Mouse (Mus musculus): Measurements from ENCODE around the gene Cyp4x1.
"Not testable (repeated sequence)": the region's sequence is repeated elsewhere in the genome, so short reads cannot be mapped to it uniquely, and the experiment has no call there.

Gene Cyp4x1

DNA sequence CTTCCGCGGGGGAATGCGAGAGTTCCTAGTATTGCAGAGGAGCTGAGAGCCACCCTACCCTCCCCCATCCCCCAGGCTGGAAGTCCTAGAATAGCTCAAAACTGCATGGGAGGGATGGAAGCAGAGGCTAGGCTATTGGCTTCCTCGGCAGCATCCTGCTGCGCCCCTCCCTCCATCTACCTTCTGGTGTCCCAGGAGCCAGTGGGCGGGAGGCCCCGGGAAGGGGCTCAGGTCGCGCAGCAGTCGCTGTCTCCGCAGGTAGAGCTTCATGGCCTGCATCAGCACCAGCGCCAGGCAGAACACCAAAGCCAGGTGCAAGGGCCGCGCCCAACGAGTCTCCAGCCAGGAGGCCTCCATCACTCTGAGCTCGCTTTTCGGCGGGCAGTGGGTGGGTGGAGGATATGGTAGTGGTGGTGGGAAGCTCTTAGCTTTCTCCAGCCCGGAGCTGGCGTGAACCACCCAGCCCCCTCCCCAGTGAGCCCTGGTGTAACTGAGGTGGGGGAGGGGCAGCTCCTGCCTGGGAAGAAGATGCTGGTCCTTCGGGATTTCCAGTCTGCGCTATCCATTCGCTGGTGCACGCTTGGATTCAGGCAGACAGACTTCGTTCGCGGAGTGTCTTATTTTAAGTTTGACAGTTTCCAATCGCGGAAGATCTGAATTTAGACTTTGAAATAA lies at the start of gene Cyp4x1:
Cyp4x1 (minus strand) TSS at position 661 of the 675 bp plus-strand sequence.
- DNase-seq, result no peak

GRCm38 (mm10) chr4:115176201-115176600 lies 42.1 kb upstream of the Cyp4x1 start:
- not testable (repeated sequence) for DNase-seq

GRCm38 (mm10) chr4:115174694-115175353 lies 40.7 kb upstream of the Cyp4x1 start:
- DNase-seq, result no peak

DNA sequence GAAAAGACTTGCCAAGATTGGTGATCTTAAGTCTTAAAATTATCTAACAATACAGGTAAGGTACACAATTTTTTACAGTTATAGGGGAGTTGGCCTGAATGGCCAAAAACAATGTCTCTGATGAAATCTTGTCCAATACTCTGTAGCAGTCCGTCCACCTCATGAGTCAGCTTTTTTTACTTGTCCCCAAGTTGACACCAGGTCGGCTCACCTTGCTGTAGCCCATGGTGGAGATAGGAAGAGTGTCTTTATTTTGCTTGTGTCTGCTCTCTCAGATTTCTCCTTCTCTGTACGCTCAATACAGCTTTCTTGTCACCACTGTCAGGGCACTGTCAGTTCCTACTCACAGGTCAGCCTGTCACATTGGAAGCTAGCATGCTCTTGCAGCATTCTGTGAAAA lies 24.9 kb upstream of the Cyp4x1 start:
- not testable (repeated sequence) for DNase-seq

DNA sequence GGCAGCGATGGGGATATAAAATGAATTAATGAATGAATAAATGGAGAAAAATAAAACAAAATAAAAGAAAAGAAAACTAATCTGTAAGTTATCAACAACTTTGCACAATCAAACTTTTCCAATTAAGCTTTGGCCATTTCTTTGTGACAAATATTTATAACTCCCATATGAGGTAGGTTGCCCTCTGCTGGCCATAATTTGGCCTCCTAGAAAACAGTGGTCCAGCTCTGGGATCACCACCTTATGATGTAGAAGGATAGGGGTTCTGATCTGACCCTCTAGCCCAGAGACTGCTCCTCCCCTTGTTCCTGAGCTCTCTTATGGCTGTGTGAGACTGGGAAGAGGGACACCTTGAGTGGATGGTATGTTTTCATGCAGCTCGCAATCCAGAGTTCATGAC lies 20.6 kb upstream of the Cyp4x1 start:
- DNase-seq, result no peak

DNA sequence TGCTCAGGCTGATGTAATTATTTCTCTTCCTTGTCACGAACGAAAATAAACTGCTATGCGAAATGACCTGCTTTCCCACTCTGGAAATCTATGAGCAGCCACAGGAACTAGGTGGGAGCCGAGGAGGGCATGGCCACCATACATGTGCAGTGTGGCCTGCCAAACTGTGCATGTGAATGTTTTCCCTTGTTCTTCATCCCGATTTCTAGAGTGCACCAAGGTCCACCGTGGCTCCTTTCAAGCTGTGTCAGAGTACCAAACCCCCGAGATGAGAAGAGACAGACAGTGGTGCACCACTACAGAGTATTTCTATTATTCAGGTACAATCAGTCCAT lies 182 bp upstream of the Cyp4x1 start:
- no peak for DNase-seq

DNA sequence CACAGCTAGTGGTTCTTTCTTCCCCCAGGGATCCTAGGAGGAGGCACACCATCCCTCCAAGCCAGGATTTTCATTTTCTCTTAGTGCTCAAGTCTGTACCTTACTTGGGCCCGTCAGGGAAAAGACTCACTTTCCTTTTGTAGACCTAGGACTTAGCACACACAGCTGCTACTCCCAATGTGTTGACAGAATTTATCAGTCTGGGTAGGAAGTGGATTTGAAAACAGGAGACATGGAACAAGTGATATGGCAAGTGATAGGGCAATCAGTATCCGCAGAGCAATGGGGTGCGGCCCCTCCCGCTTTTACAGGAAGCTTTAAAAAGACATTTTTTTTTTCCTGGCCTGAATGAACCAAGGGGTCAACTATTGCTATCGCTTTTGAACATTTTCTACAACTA lies 996 bp downstream of the Cyp4x1 start:
- no peak for DNase-seq

- DNase-seq, result no peak
Measured at GRCm38 (mm10) chr4:115124713-115125112, 9.4 kb downstream of the Cyp4x1 start.

DNA sequence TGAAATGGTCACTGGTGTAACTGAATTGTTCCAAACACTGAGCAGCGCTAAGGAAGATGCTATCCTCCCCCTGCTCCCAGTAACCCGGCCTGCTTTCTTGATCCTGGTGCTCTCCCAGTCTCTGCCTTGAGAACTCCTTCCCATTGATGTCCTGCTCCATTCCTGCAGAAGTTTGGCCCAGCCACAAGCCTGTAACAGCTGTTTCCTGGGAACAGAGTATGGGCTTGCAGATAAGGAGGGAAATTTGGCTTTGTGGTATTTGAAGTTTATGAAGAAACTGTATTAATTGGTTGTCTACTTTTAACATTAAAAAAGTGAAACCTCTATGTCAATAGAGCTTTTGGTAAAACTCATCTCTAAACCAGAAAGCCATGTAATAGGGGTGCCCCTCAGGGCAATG lies 10.6 kb downstream of the Cyp4x1 start:
- DNase-seq, result no peak

- DNase-seq, result no peak
Measured at GRCm38 (mm10) chr4:115121608-115122007, 12.5 kb downstream of the Cyp4x1 start.

- no peak for DNase-seq
Measured at GRCm38 (mm10) chr4:115121162-115121561, 12.9 kb downstream of the Cyp4x1 start.

GRCm38 (mm10) chr4:115119642-115120041 lies 14.4 kb downstream of the Cyp4x1 start:
- no peak for DNase-seq

DNA sequence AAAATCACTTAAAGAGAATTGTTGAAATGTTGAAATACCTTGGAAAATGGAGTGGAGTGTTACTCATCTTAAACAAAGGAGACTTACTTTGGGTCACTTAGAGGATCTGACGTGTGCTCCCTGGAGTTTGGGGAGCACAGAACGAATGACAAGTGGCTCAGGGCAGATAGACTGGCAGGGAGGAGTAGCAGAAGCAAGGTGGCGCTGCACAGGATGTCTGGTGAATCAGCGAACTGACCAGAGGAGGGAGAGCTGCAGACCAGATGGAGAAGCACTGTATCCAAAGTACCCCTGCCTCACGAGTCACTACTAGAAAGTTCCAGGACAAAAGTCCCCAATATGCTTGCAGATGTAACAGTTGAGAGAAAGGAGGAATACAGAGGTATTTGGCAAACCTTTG lies 20.8 kb downstream of the Cyp4x1 start:
- no peak for DNase-seq

DNA sequence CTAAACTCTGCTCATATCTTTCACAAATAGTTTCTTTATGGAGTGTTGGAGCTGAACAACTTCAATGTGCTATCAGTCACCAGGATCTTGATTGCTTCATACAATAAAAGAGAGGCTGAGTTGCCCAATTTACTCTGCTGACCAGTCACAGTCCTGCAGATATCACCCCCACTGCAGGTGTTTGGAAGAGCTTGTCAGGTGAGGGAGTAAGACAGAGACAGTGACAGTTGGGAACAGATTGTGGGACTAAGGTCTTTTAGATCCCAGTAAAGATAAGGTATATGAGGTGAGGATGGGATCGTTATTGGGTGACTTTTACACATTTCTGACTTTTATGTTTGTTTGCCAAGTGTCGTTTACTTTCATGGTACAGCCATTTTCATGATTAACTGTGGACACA lies 22.9 kb downstream of the Cyp4x1 start:
- DNase-seq, result no peak

- no peak for DNase-seq
Measured at GRCm38 (mm10) chr4:115103510-115103909, 30.6 kb downstream of the Cyp4x1 start.

DNA sequence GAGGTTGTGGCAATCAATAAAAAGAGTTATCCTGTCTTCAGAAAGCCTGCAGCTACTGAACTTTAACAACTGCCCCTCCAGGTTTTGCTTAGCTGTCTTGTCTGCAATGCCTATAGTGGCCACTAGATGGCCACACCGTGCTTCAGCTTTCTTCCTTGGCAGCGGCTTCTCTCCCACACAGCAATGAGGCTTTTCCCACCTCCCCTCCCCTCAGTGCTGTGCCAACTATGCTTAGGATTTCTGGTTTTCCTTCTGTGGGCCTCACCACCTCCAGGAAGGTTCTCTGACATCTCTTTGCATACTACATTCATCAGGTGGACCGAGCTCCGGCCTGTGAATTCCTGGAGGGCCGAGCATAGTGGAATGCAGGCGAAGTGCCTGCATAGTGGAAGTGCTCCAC lies 32.4 kb downstream of the Cyp4x1 start:
- DNase-seq, result peak; percentile 66

DNA sequence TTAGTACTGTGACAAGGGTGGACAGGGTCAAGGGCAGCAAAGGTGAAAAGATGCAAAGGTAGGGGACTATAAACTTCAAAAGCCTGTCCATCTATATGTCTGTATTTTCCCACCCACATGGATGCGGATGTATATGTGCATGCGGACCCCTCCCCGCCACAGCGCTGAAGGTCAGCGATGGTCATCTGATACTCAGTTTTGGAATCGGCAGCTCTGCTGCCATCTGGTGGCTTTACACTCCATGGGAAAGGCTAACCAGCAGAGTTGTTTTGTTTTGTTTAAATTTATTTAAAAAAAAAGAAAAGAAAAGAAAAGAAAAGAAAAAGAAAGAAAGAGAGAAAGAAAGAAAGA lies 37.0 kb downstream of the Cyp4x1 start:
- peak; percentile 38 for DNase-seq

GRCm38 (mm10) chr4:115096435-115097145 lies 37.5 kb downstream of the Cyp4x1 start:
- DNase-seq, result no peak

DNA sequence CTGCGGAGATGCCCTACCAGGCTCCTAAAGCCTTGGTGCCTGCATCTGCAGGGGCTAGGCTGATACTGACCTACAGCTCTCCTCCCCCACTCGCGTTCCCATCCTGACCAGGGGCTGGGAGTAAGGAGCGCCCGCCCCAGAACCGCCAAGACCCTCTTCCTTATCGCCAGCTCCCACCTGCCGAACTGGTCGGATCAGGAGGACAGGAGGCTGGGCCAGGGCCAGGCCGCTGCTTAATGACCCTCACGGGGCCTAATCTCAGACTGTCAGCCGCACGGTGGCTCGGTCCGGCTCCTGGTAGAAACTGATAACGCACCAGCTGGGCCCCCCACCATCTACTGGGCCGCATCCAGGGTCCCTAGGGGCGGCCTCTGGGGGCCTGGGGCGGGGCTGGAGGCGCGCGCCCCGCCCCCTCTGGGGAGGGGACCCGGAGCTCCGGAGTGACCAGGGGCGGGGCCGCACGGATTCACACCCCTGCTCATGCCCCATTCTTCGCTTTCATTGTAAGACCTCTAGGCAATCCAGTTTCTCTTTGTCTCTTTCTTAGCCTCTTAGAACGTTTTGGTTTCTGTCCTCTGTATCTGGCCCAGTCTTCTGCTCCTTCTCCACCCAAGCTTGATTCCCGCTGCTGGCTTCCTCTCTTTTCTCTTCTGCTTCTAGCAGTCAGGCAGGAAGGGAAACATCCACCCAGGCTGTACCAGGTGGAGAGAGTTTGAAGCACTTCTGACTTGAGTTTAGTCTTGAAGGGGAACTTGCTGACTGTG lies 38.2 kb downstream of the Cyp4x1 start:
- DNase-seq, result peak; percentile 40

DNA sequence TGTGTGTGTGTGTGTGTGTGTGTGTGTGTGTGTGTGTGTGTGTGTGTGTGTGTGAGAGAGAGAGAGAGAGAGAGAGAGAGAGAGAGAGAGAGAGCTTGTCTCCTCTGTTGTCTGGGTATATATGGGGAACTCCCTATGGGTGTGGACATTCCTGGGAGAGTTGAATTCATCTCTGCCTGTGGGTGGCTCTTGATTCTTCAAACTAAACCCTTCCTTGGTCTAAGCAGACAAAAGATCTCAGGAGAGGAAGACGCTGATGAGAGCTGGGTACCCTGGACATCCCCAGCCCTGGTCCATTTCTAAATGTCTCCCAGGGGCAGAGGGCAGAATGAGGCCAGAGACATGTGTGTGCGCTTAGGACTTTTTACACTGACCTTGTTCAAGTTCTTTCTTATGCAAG lies 40.0 kb downstream of the Cyp4x1 start:
- no peak for DNase-seq

GRCm38 (mm10) chr4:115093331-115093864 lies 40.7 kb downstream of the Cyp4x1 start:
- DNase-seq, result no peak

GRCm38 (mm10) chr4:115091806-115092205 lies 42.3 kb downstream of the Cyp4x1 start:
- no peak for DNase-seq

DNA sequence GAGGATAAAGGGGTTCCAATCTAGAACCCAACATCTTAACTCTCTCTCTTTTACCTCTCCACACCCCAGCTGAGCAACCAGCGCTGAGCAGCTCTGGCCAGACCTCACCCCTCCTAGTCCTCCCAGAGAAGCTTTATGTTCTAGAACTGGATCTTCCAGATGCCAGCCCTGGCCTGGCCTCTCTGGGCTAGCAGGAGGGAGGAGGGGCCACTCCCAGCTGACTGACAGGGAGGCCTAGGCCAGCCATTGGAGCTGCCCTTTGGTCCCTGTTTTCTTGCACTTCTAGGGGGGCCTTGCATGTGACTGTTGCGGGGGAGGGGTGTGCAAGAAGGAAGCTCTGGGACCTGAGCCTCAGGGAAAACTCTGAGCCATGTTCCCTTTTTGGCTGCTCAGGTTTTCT lies 43.5 kb downstream of the Cyp4x1 start:
- DNase-seq, result no peak

Data from lung, postnatal 14 days (tissue).